Mouse (Mus musculus) embryonic fibroblast, embryonic 13.5 days (primary cell): ENCODE measurements around the gene Prkd1.

Experiments
- CTCF ChIP-seq: IDR thresholded peaks from 2 replicates; pipeline ENCODE4 v1.5.1; 2011; ENCODE audit warnings: mild to moderate bottlenecking, control low read depth, low read length, moderate library complexity, borderline replicate concordance; ENCODE audit not compliant: insufficient read depth
- POLR2A ChIP-seq: IDR thresholded peaks from 2 replicates; pipeline ENCODE4 v1.6.1; 2011; ENCODE audit warnings: low read depth, mild to moderate bottlenecking, control low read depth, low read length, moderate library complexity

- TF ChIP-seq CTCF (no peak), POLR2A (no peak)
Observed at GRCm38 (mm10) chr12:50595777-50596176, 53.1 kb downstream of the Prkd1 start.
